Mouse (Mus musculus) thymus, adult 2 months (tissue): ENCODE measurements at regions not wholly inside any gene's neighbourhood (a gene's known extent, or its start where the extent isn't known, plus 50 kb on each side); places are given as distances from the start of the nearest gene placed in this dataset.

Experiments used
- DNase-seq: peaks from one replicate; pipeline ENCODE4 v3.0.0; 2021
- H3K27ac ChIP-seq: fragments of 200-500 bp; 2 replicates; pipeline ENCODE4 v1.5.1; 2012; ENCODE audit warnings: low read length, control low read depth; ENCODE audit not compliant: control insufficient read depth, insufficient read depth
- H3K27me3 ChIP-seq: fragments of 200-500 bp; 2 replicates; pipeline ENCODE4 v1.6.1; 2012; ENCODE audit warnings: mild to moderate bottlenecking, low read length, moderate library complexity, mixed read lengths; ENCODE audit not compliant: control insufficient read depth, insufficient read depth
- H3K36me3 ChIP-seq: fragments of 200-500 bp; 2 replicates; pipeline ENCODE4 v1.6.1; 2012; ENCODE audit warnings: mild to moderate bottlenecking, low read length, moderate library complexity; ENCODE audit not compliant: control insufficient read depth, insufficient read depth
- H3K4me1 ChIP-seq: fragments of 200-500 bp; replicated peaks from 2 replicates; pipeline ENCODE4 v1.6.1; 2012; ENCODE audit warnings: low read length; ENCODE audit not compliant: control insufficient read depth, insufficient read depth
- H3K4me3 ChIP-seq: fragments of 200-500 bp; 2 replicates; pipeline ENCODE4 v1.5.1; 2012; ENCODE audit warnings: mild to moderate bottlenecking, low read length, control low read depth, moderate library complexity; ENCODE audit not compliant: control insufficient read depth, insufficient read depth
- CTCF ChIP-seq: fragments of 200-500 bp; IDR thresholded peaks from 2 replicates; pipeline ENCODE4 v1.5.1; 2012; ENCODE audit warnings: mild to moderate bottlenecking, control low read depth, low read length, moderate library complexity, borderline replicate concordance; ENCODE audit not compliant: control insufficient read depth, poor library complexity, insufficient read depth; ENCODE audit errors: extremely low read depth
- POLR2A ChIP-seq: fragments of 200-500 bp; IDR thresholded peaks from 2 replicates; pipeline ENCODE4 v1.6.1; 2012; ENCODE audit warnings: mild to moderate bottlenecking, low read length, control low read depth, moderate library complexity; ENCODE audit not compliant: control insufficient read depth, poor library complexity, insufficient read depth; ENCODE audit errors: extremely low read depth
- WGBS: fragments of 180-500 bp; shearing (Covaris S2); methylation state at CpG from one replicate; pipeline ENCODE4 v1.1.7; 2018; 5-methylcytosine and 5-hydroxymethylcytosine counted together

DNA sequence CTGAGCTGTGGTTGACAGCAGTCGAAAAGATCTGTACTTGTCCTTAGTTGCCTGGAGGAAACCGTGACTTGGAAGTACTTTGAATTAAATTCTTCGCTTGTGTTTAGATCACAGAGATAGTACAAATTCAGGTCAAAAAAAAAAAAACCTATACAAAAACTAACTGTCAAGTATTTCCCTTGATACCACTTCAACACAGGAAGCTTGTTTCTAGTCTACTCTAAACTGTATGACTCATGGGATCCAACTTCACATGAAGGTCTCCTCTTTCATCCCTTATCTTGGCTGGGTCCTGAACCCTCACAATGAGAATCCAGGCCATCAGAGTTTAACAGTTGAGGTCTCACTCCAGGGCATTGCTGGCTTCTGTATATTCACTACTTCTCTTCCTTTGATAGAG, 54.8 kb downstream of the Tmem30b start:
- no peaks in the 10 kb centered on the region for H3K36me3 ChIP-seq
- H3K4me1 ChIP-seq = peaks cover 15% of the 10 kb centered on the region
- no peak overlapping the region for H3K27ac ChIP-seq
- 6% methylated on average over 3 of the region's 3 CpGs for WGBS
- H3K4me3 ChIP-seq = no peak overlapping the region
- H3K27me3 ChIP-seq = no peaks in the 10 kb centered on the region
- no peak for TF ChIP-seq CTCF
- TF ChIP-seq POLR2A = no peak
- DNase-seq = no peak

DNA sequence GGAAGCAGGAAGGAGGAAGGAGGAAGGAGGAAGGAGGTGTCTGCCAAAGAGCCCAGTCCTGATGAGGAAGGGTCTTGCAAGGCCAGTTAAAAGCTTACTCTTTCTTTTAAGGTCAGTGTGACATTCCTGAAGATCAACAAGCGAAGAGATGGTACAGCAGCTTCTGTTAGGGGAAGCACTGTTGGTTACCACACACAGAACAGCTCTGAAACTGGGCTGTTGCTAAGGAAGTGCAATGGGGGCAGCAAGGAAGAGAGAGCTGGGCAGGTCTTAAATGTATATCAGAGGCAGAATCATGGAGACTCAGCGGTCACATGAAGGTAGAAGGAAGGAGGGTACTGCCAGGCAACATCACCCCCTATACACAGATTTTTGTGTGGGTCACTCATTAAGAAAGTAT, 63.3 kb downstream of the Tmem30b start:
- no peak for DNase-seq
- TF ChIP-seq CTCF (no peak), POLR2A (no peak)
- 69% methylated on average over 2 of the region's 2 CpGs for WGBS

DNA sequence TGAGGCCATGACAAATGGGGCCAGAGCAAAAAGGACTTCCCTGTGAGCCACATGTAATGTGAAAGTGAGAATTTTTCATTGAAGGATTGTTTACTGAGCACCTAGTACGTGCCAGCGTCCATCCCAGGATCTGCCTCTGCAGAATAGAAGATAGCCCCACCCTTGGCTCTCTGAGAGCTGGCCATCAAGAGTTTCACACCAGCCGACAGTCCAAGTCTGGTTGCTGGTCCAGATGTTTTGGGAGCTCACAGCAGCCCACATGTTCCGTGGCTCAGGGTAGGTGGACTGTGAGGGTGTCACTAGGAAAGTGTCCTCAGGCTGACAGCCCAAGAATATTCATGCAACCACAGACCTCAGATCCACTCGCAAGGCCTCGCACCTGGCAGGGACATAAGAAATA, 63.9 kb downstream of the Tmem30b start:
- Histone ChIP-seq H3K4me1 (peaks cover 8% of the 10 kb centered on the region), H3K27me3 (no peaks in the 10 kb centered on the region), H3K27ac (no peak overlapping the region), H3K36me3 (no peaks in the 10 kb centered on the region), H3K4me3 (no peak overlapping the region)
- no peak for DNase-seq
- 83% methylated on average over 6 of the region's 6 CpGs for WGBS
- no peak for TF ChIP-seq POLR2A

More for the DNA sequence above, 63.3 kb downstream of the Tmem30b start:
- H3K36me3 ChIP-seq = no peaks in the 10 kb centered on the region
- no peaks in the 10 kb centered on the region for H3K27me3 ChIP-seq
- H3K4me1 ChIP-seq = peaks cover 8% of the 10 kb centered on the region
- H3K27ac ChIP-seq = no peak overlapping the region
- H3K4me3 ChIP-seq = no peak overlapping the region

DNA sequence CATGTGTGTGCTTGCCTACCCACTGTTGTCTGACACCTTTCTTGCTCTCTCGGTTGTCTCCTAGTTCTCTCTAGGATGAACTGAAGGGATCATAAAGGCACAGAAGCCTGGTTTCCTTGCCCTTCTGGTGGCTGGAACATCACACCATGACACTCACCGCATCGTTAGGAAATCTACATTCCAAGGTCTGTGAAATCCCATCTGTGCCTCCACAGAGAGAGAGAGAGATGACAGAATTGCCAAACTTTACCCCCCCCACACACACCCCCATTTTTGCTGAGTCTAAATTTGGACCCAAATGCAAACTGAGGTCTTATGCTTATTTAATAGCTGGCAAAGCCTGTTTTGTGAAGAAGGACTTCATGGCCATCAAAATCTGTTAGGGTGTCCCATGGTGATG, 64.5 kb downstream of the Tmem30b start:
- Histone ChIP-seq H3K27ac (no peak overlapping the region), H3K27me3 (no peaks in the 10 kb centered on the region), H3K4me3 (no peak overlapping the region), H3K4me1 (peaks cover 8% of the 10 kb centered on the region), H3K36me3 (no peaks in the 10 kb centered on the region)
- WGBS = 97% methylated on average over 3 of the region's 3 CpGs
- TF ChIP-seq CTCF (no peak), POLR2A (no peak)
- DNase-seq = no peak

- peaks cover 8% of the 10 kb centered on the region for H3K4me1 ChIP-seq
- no peak for DNase-seq
- no peaks in the 10 kb centered on the region for H3K36me3 ChIP-seq
- 96% methylated on average over 6 of the region's 6 CpGs for WGBS
- TF ChIP-seq CTCF (no peak), POLR2A (no peak)
- H3K4me3 ChIP-seq = no peak overlapping the region
- H3K27me3 ChIP-seq = no peaks in the 10 kb centered on the region
- no peak overlapping the region for H3K27ac ChIP-seq
These were observed 65.0 kb downstream of the Tmem30b start for GRCm38 (mm10) chr12:73481165-73481564.

- 70% methylated on average over 6 of the region's 6 CpGs for WGBS
These were observed 65.6 kb downstream of the Tmem30b start for GRCm38 (mm10) chr12:73480610-73480971.

GRCm38 (mm10) chr12:73479932-73480609, 66.1 kb downstream of the Tmem30b start:
- no peak for DNase-seq
- 88% methylated on average over 15 of the region's 15 CpGs for WGBS
- Histone ChIP-seq H3K4me3 (no peak overlapping the region), H3K4me1 (peaks cover 8% of the 10 kb centered on the region), H3K36me3 (no peaks in the 10 kb centered on the region), H3K27me3 (no peaks in the 10 kb centered on the region), H3K27ac (no peak overlapping the region)
- TF ChIP-seq POLR2A (no peak), CTCF (no peak)

More at GRCm38 (mm10) chr12:73480610-73480971, 65.6 kb downstream of the Tmem30b start:
- TF ChIP-seq CTCF (no peak), POLR2A (no peak)
- Histone ChIP-seq H3K36me3 (no peaks in the 10 kb centered on the region), H3K27ac (no peak overlapping the region), H3K27me3 (no peaks in the 10 kb centered on the region), H3K4me1 (peaks cover 8% of the 10 kb centered on the region), H3K4me3 (no peak overlapping the region)
- no peak for DNase-seq
